Mouse (Mus musculus): ENCODE results near the gene Elmo3. TPM values are rescaled to one million over a fixed set of nuclear protein-coding genes. Genes with fewer than 3 reads are reported as not detected.

The Elmo3 gene
- polyA plus RNA-seq, 1 experiment from 2014 or later, result 2.4 TPM

- no peak overlapping the region for H3K4me2 ChIP-seq (ENCODE audit: low read depth, low read length, severe bottlenecking)
- H3K36me3 ChIP-seq (ENCODE audit: control insufficient read depth, insufficient read depth, low read length), result no peaks in the 10 kb centered on the region; the same call in 1 of the 2 replicates
- H3K4me3 ChIP-seq (ENCODE audit: low read depth, low read length), result no peak overlapping the region
- H3K9me3 ChIP-seq (ENCODE audit: control insufficient read depth, low read length), result no peaks in the 10 kb centered on the region
- DNase-seq (ENCODE audit: low spot score) (no peak), ATAC-seq (replicated peaks; ENCODE audit: low FRiP score) (no peak)
- H3K27me3 ChIP-seq (ENCODE audit: control insufficient read depth, insufficient read depth, low read length), result no peaks in the 10 kb centered on the region
- WGBS, result 84% methylated on average over 14 of the region's 14 CpGs
- no peaks in the 10 kb centered on the region for H3K4me1 ChIP-seq (replicated peaks; ENCODE audit: control insufficient read depth, insufficient read depth, low read length)
- H3K27ac ChIP-seq (ENCODE audit: low read depth, low read length), result no peak overlapping the region
- no peak overlapping the region for H3K9ac ChIP-seq (ENCODE audit: low read length)
These were observed 51.3 kb downstream of the Elmo3 start for GRCm38 (mm10) chr8:105356681-105357080.

DNA sequence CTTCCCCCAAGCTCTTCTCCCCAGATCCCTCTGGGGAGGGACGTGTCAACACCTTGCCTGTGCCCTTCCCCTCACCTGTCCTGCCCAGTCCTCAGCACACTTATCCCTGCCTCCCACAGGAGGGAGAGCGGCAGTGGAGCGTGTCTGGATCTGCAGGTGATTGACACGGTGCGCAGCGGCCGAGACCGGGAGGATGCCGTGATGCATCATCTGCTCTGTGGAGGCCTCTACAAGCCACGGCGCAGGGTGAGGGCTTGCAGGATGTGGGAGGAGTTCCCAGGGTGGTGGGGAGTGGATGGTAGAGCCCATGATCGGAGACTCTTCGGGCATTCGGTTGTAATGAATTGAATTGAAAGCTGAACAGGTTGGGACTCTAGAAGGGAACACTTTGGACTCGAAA, 53.8 kb downstream of the Elmo3 start:
- no peaks in the 10 kb centered on the region for H3K4me1 ChIP-seq (replicated peaks; ENCODE audit: control insufficient read depth, insufficient read depth, low read length)
- H3K4me3 ChIP-seq (ENCODE audit: low read depth, low read length), result no peak overlapping the region
- H3K27ac ChIP-seq (ENCODE audit: low read depth, low read length), result no peak overlapping the region
- ATAC-seq (replicated peaks; ENCODE audit: low FRiP score) (no peak), DNase-seq (ENCODE audit: low spot score) (no peak)
- H3K4me2 ChIP-seq (ENCODE audit: low read depth, low read length, severe bottlenecking), result no peak overlapping the region
- H3K27me3 ChIP-seq (ENCODE audit: control insufficient read depth, insufficient read depth, low read length), result no peaks in the 10 kb centered on the region
- WGBS, result 74% methylated on average over 15 of the region's 15 CpGs
- no peaks in the 10 kb centered on the region for H3K9me3 ChIP-seq (ENCODE audit: control insufficient read depth, low read length)
- no peaks in the 10 kb centered on the region; the same call in 1 of the 2 replicates for H3K36me3 ChIP-seq (ENCODE audit: control insufficient read depth, insufficient read depth, low read length)
- no peak overlapping the region for H3K9ac ChIP-seq (ENCODE audit: low read length)

GRCm38 (mm10) chr8:105359646-105360045, 54.2 kb downstream of the Elmo3 start:
- WGBS, result 42% methylated on average over 4 of the region's 4 CpGs
- Histone ChIP-seq H3K9ac (ENCODE audit: low read length) (no peak overlapping the region), H3K27me3 (ENCODE audit: control insufficient read depth, insufficient read depth, low read length) (no peaks in the 10 kb centered on the region), H3K36me3 (ENCODE audit: control insufficient read depth, insufficient read depth, low read length) (no peaks in the 10 kb centered on the region; the same call in 1 of the 2 replicates), H3K4me3 (ENCODE audit: low read depth, low read length) (no peak overlapping the region), H3K4me1 (replicated peaks; ENCODE audit: control insufficient read depth, insufficient read depth, low read length) (no peaks in the 10 kb centered on the region), H3K9me3 (ENCODE audit: control insufficient read depth, low read length) (no peaks in the 10 kb centered on the region), H3K27ac (ENCODE audit: low read depth, low read length) (no peak overlapping the region), H3K4me2 (ENCODE audit: low read depth, low read length, severe bottlenecking) (no peak overlapping the region)
- ATAC-seq (replicated peaks; ENCODE audit: low FRiP score) (no peak), DNase-seq (ENCODE audit: low spot score) (no peak)

MicroRNA genes within 50 kb of the gene (microRNA counts, 519-probe panel; counts per million panel counts)
- microRNA mmu-miR-328, result 2,995 counts per million, percentile 9 among the panel's probes with 10 or more counts

Small RNA genes lying within 50 kb of the gene (microRNA-seq; reads per million reads assigned to microRNA genes)
- gene Gm27320 (ENCODE audit: insufficient number of aligned reads), result not detected
- 244 reads per million, percentile 48 among the genes with 10 or more reads in this experiment for gene Mir328 (ENCODE audit: insufficient number of aligned reads)

Other genes starting within 250 kb of the Elmo3 start
- not detected in 2 replicates for gene Ces3b, start 221.8 kb upstream of the Elmo3 start, polyA plus RNA-seq (2014; fragmentation: Nextera tagmentation; extraction: Ambion mirVana)
- not detected in 2 replicates for gene Ces4a, start 173.8 kb upstream of the Elmo3 start, polyA plus RNA-seq (2014; fragmentation: Nextera tagmentation; extraction: Ambion mirVana)
- 63.3 and 67.9 TPM in 2 replicates for gene Cbfb, start 134.9 kb upstream of the Elmo3 start, polyA plus RNA-seq (2014; fragmentation: Nextera tagmentation; extraction: Ambion mirVana)
- 26.3 and 29.7 TPM in 2 replicates for gene D230025D16Rik, start 80.5 kb upstream of the Elmo3 start, polyA plus RNA-seq (2014; fragmentation: Nextera tagmentation; extraction: Ambion mirVana)
- 2.9 and 4.3 TPM in 2 replicates for gene B3gnt9, start 50.4 kb upstream of the Elmo3 start, polyA plus RNA-seq (2014; fragmentation: Nextera tagmentation; extraction: Ambion mirVana)
- 12.0 and 12.5 TPM in 2 replicates for gene Tradd, start 41.0 kb upstream of the Elmo3 start, polyA plus RNA-seq (2014; fragmentation: Nextera tagmentation; extraction: Ambion mirVana)
- 0.53 and 0.69 TPM in 2 replicates for gene Fbxl8, start 41.0 kb upstream of the Elmo3 start, polyA plus RNA-seq (2014; fragmentation: Nextera tagmentation; extraction: Ambion mirVana)
- gene Hsf4, start 35.8 kb upstream of the Elmo3 start, polyA plus RNA-seq (2014; fragmentation: Nextera tagmentation; extraction: Ambion mirVana), result not detected in 2 replicates
- 1.6 and 2.1 TPM in 2 replicates for gene Nol3, start 29.5 kb upstream of the Elmo3 start, polyA plus RNA-seq (2014; fragmentation: Nextera tagmentation; extraction: Ambion mirVana)
- 23.4 and 30.3 TPM in 2 replicates for gene 4931428F04Rik, start 15.7 kb upstream of the Elmo3 start, polyA plus RNA-seq (2014; fragmentation: Nextera tagmentation; extraction: Ambion mirVana)
- 10.3 TPM in 2 replicates for gene Exoc3l, start 9.5 kb upstream of the Elmo3 start, polyA plus RNA-seq (2014; fragmentation: Nextera tagmentation; extraction: Ambion mirVana)
- 122 and 135 TPM in 2 replicates for gene E2f4, start 7.9 kb upstream of the Elmo3 start, polyA plus RNA-seq (2014; fragmentation: Nextera tagmentation; extraction: Ambion mirVana)
- 2.0 TPM in 2 replicates for gene Lrrc29, start 20.7 kb downstream of the Elmo3 start, polyA plus RNA-seq (2014; fragmentation: Nextera tagmentation; extraction: Ambion mirVana)
- 80.7 and 85.0 TPM in 2 replicates for gene Tmem208, start 20.8 kb downstream of the Elmo3 start, polyA plus RNA-seq (2014; fragmentation: Nextera tagmentation; extraction: Ambion mirVana)
- gene Fhod1, start 42.4 kb downstream of the Elmo3 start, polyA plus RNA-seq (2014; fragmentation: Nextera tagmentation; extraction: Ambion mirVana), result 2.2 and 2.5 TPM in 2 replicates
- 5.8 and 7.7 TPM in 2 replicates for gene Slc9a5, start 43.2 kb downstream of the Elmo3 start, polyA plus RNA-seq (2014; fragmentation: Nextera tagmentation; extraction: Ambion mirVana)
- gene Plekhg4, start 67.7 kb downstream of the Elmo3 start, polyA plus RNA-seq (2014; fragmentation: Nextera tagmentation; extraction: Ambion mirVana), result 1.3 and 1.5 TPM in 2 replicates
- not detected in 2 replicates for gene Kctd19, start 107.9 kb downstream of the Elmo3 start, polyA plus RNA-seq (2014; fragmentation: Nextera tagmentation; extraction: Ambion mirVana)
- 1.2 and 1.4 TPM in 2 replicates for gene Lrrc36, start 108.0 kb downstream of the Elmo3 start, polyA plus RNA-seq (2014; fragmentation: Nextera tagmentation; extraction: Ambion mirVana)
- 36.1 and 37.7 TPM in 2 replicates for gene Tppp3, start 165.9 kb downstream of the Elmo3 start, polyA plus RNA-seq (2014; fragmentation: Nextera tagmentation; extraction: Ambion mirVana)
- gene Zdhhc1, start 191.3 kb downstream of the Elmo3 start, polyA plus RNA-seq (2014; fragmentation: Nextera tagmentation; extraction: Ambion mirVana), result 20.2 and 24.6 TPM in 2 replicates
- 13.5 and 13.6 TPM in 2 replicates for gene Hsd11b2, start 213.2 kb downstream of the Elmo3 start, polyA plus RNA-seq (2014; fragmentation: Nextera tagmentation; extraction: Ambion mirVana)

Data from forebrain, embryonic 11.5 days (tissue).